Mouse (Mus musculus) olfactory bulb, adult 2 months (tissue): ENCODE results near the gene Mxra7.

Experiments used
- CTCF ChIP-seq: fragments of 200-500 bp; IDR thresholded peaks from 2 replicates; pipeline ENCODE4 v1.5.1; 2012; ENCODE audit warnings: low read depth, mild to moderate bottlenecking, low read length, moderate library complexity; ENCODE audit not compliant: insufficient read depth
- POLR2A ChIP-seq: fragments of 200-500 bp; IDR thresholded peaks from 2 replicates; pipeline ENCODE4 v1.6.1; 2012; ENCODE audit warnings: mild to moderate bottlenecking, low read depth, low read length, moderate library complexity; ENCODE audit not compliant: insufficient read depth

DNA sequence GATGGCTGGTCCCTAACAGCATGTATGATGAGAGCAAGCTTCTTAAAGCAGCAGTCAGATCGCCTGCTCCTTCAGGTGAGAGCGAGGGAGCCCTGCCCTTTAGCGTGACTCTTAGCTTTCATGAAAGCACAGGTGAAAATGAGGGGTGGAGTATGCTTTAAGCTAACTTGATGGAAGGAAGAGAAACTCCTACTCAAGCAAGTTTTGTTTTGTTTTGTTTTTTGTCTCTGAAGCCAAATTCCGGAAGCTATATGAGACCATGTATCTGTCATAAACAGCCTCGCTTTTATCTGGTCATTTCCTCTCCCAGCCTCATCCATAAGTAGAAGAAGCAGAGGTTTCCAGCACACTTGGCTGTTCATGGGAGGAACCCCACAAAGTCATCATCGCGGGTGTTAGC is 52.4 kb downstream of the Mxra7 start, which contains the start of gene St6galnac1:
- no peak for TF ChIP-seq POLR2A
- TF ChIP-seq CTCF: no peak
